ENCODE assay signal across 14 mouse cellular contexts in genomic region chr7:98895501-98896095, GRCm38 (mm10).
DNase-seq lines count a peak whose midpoint lies in the region; ATAC-seq and TF ChIP-seq lines count a peak whose summit lies in the region.
"Had no signal": no experiment of that assay in that cellular context is flagged by ENCODE, and none has a peak within 500 bp of the region (broad histone marks: within the 10 kb centered on the region; RNA-seq: fewer than 3 reads in every experiment).

No protein-coding gene starts in this region.

- H3K9me3 ChIP-seq in kidney, embryonic 16.5 days (ENCODE audit: low read length) = no peaks in the 10 kb centered on the region
- H3K9me3 ChIP-seq in limb, embryonic 10.5 days (replicated peaks) = no peaks in the 10 kb centered on the region
- H3K9me3 ChIP-seq: forebrain, embryonic 15.5 days had no signal

- TF ChIP-seq CTCF in gastrocnemius, adult 2 months (IDR thresholded peaks at IDR 0.05) = no peak
- no peak for TF ChIP-seq CTCF in thymus, adult 2 months (IDR thresholded peaks at IDR 0.05; ENCODE audit: borderline replicate concordance, control insufficient read depth, extremely low read depth, insufficient read depth, low read length, poor library complexity)

- no peak overlapping the region for H3K4me3 ChIP-seq in gastrocnemius, adult 2 months
- no peak overlapping the region for H3K4me3 ChIP-seq in kidney, embryonic 16.5 days (ENCODE audit: low read length)
- H3K4me3 ChIP-seq in brown adipose tissue, adult 24 weeks (ENCODE audit: insufficient read depth, low read depth, low read length) = peak overlapping the region; percentile 21; the same call in 1 of the 2 replicates
- no peak overlapping the region for H3K4me3 ChIP-seq in limb, embryonic 10.5 days
- H3K4me3 ChIP-seq in thymus, adult 2 months (ENCODE audit: control insufficient read depth, insufficient read depth, low read length) = no peak overlapping the region
- H3K4me3 ChIP-seq: forebrain, embryonic 15.5 days; megakaryocyte, embryonic 14.5 days had no signal

- intact Hi-C loops in gastrocnemius, adult 2 months (cut with DNase I) = no loop called here

- no peak for TF ChIP-seq POLR2A in thymus, adult 2 months (IDR thresholded peaks at IDR 0.05; ENCODE audit: control insufficient read depth, extremely low read depth, insufficient read depth, low read length, poor library complexity)

- ATAC-seq in kidney, embryonic 16.5 days (ENCODE audit: low FRiP score, low TSS enrichment) = 0 out of 2 replicates have a peak, but pooled peaks have one; percentile 46
- ATAC-seq: forebrain, embryonic 15.5 days had no signal

- no peak for DNase-seq in gastrocnemius, adult 2 months
- no peak for DNase-seq in gastrocnemius, postnatal 4 days (ENCODE audit: low spot score in 2 of 2)
- no peak for DNase-seq in kidney, adult 8-10 months
- DNase-seq in limb, embryonic 10.5 days (ENCODE audit: low spot score) = no peak
- no peak for DNase-seq in thymus, adult 2 months
- no peak for DNase-seq in gastrocnemius, postnatal 10 days
- DNase-seq: cerebellum, adult 8-10 months; kidney, adult 18-20 months; thymus, postnatal 25 days had no signal

- no peak overlapping the region; the same call in 1 of the 2 replicates for H3K4me2 ChIP-seq in kidney, embryonic 16.5 days (replicated peaks; ENCODE audit: low read depth, low read length)
- H3K4me2 ChIP-seq: forebrain, embryonic 15.5 days had no signal

- H3K36me3 ChIP-seq in kidney, embryonic 16.5 days (ENCODE audit: insufficient read depth, low read length) = no peaks in the 10 kb centered on the region
- H3K36me3 ChIP-seq in limb, embryonic 10.5 days = 0 out of 2 replicates have a peak, but pooled peaks cover 3% of the 10 kb centered on the region
- H3K36me3 ChIP-seq in thymus, adult 2 months (ENCODE audit: control insufficient read depth, insufficient read depth, low read length) = no peaks in the 10 kb centered on the region
- H3K36me3 ChIP-seq: forebrain, embryonic 15.5 days had no signal

- peaks cover 57% of the 10 kb centered on the region for H3K4me1 ChIP-seq in kidney, embryonic 16.5 days (ENCODE audit: insufficient read depth, low read length)
- H3K4me1 ChIP-seq in brown adipose tissue, adult 24 weeks (ENCODE audit: control insufficient read depth, insufficient read depth, insufficient read length, low read length) = peaks cover 8% of the 10 kb centered on the region
- H3K4me1 ChIP-seq in limb, embryonic 10.5 days = peaks cover 60% of the 10 kb centered on the region
- H3K4me1 ChIP-seq in thymus, adult 2 months (replicated peaks; ENCODE audit: control insufficient read depth, insufficient read depth, low read length) = peaks cover 7% of the 10 kb centered on the region

- H3K27ac ChIP-seq in gastrocnemius, adult 2 months = peak overlapping the region; percentile 48
- H3K27ac ChIP-seq in kidney, embryonic 16.5 days (ENCODE audit: low read length) = peak overlapping the region; percentile 90
- peak overlapping the region; percentile 97 for H3K27ac ChIP-seq in brown adipose tissue, adult 24 weeks (replicated peaks; ENCODE audit: low read depth, low read length)
- 0 out of 2 replicates have a peak overlapping the region, but pooled peaks have one; percentile 9 for H3K27ac ChIP-seq in limb, embryonic 10.5 days
- H3K27ac ChIP-seq in thymus, adult 2 months (ENCODE audit: control insufficient read depth, insufficient read depth, low read length) = no peak overlapping the region
- H3K27ac ChIP-seq: forebrain, embryonic 15.5 days; liver, embryonic 14.5 days had no signal

- H3K9ac ChIP-seq in kidney, embryonic 16.5 days (replicated peaks; ENCODE audit: low read length) = 0 out of 2 replicates have a peak overlapping the region, but pooled peaks have one; percentile 14
- H3K9ac ChIP-seq: forebrain, embryonic 15.5 days; liver, embryonic 14.5 days had no signal

- no peaks in the 10 kb centered on the region for H3K27me3 ChIP-seq in kidney, embryonic 16.5 days (ENCODE audit: insufficient read depth, low read length)
- peaks cover 48% of the 10 kb centered on the region for H3K27me3 ChIP-seq in limb, embryonic 10.5 days (ENCODE audit: low read depth, poor library complexity, severe bottlenecking)
- H3K27me3 ChIP-seq in thymus, adult 2 months (ENCODE audit: control insufficient read depth, insufficient read depth, low read length) = no peaks in the 10 kb centered on the region
- H3K27me3 ChIP-seq: forebrain, embryonic 15.5 days; megakaryocyte, embryonic 14.5 days had no signal

- WGBS in kidney, embryonic 16.5 days = 21% methylated on average over 10 of the region's 10 CpGs
- 12% methylated on average over 10 of the region's 10 CpGs for WGBS in limb, embryonic 10.5 days
- 56% methylated on average over 10 of the region's 10 CpGs for WGBS in thymus, adult 2 months
